Mouse (Mus musculus) skeletal muscle tissue, adult 2 months (tissue): ENCODE data around the gene Igll1.
"Not testable (repeated sequence)": the region's sequence is repeated elsewhere in the genome, so short reads cannot be mapped to it uniquely, and the experiment has no call there.

Experiments used
- DNase-seq: peaks from one replicate; pipeline ENCODE4 v3.0.0-alpha.2; 2012; ENCODE audit warnings: low read depth, low spot score

Gene Igll1

GRCm38 (mm10) chr16:16863978-16864377, at the start of gene Igll1:
Igll1 (minus strand) TSS chr16:16863985.
- DNase-seq: no peak

DNA sequence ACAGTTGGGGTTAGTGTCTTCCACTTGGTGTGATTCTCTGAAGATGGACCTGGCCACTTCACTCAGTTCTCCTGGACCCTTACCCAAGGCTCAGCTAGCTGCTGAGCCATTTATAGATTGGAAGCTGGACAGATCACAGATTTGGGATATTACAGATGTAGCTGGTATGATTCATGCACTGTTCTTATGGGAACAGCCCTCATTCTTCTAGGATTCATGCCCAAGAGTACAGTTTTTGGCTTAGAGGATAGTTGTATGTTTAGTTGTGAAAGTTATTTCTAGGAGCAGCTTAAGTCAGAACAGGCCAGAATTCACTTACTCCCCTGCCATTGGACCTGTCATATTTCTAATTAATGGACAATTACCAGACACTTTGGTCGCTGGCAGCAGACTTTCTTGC, 49.7 kb upstream of the Igll1 start:
- no peak for DNase-seq

GRCm38 (mm10) chr16:16911641-16912597, 48.1 kb upstream of the Igll1 start:
- DNase-seq: peak; percentile 50

DNA sequence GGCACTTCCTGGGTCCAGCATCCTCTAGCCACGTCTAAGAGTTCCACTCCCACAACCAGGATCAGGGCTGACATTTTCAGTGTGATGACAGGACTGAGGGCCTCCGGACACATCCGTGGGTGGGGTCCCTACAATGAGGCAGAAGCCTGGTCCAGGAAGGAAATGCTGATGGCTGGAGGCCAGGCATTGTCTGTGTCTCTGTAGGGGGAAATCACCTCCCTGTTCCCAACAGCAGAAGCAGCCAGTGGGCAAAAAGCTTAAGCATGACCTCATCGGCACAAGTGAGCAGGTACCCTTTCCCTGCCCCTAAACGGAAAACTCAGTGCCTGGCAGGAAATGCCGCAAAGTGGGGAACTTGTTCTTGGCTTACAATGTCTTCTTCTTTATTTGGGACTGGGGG, 44.0 kb upstream of the Igll1 start:
- DNase-seq: peak; percentile 60

DNA sequence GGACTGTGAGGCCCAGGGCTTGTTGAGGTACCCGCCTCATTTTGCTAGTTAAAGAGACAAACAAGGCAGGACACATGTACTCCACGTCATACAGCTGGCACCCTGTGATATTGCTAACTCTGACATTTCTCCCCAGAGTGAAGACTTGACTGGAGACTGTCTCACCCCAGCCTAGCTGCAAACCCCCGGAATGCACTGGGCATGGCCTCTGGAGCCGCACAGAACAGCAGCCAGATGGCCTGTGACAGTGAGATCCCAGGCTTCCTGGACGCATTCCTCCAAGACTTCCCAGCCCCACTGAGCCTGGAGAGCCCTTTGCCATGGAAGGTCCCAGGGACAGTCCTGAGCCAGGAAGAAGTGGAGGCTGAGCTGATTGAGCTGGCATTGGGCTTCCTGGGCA, 39.4 kb upstream of the Igll1 start:
- no peak for DNase-seq

GRCm38 (mm10) chr16:16902329-16902728, 38.5 kb upstream of the Igll1 start:
- DNase-seq: no peak

- DNase-seq: no peak
Measured at GRCm38 (mm10) chr16:16897056-16897584, 33.3 kb upstream of the Igll1 start.

- peak; percentile 94 for DNase-seq
Measured at GRCm38 (mm10) chr16:16896382-16897055, 32.7 kb upstream of the Igll1 start, which contains the start of gene Ppm1f. Ppm1f (plus strand) TSS chr16:16896469.

- DNase-seq: no peak
Measured at GRCm38 (mm10) chr16:16896015-16896381, 32.2 kb upstream of the Igll1 start.

GRCm38 (mm10) chr16:16892366-16892765, 28.6 kb upstream of the Igll1 start:
- no peak for DNase-seq

DNA sequence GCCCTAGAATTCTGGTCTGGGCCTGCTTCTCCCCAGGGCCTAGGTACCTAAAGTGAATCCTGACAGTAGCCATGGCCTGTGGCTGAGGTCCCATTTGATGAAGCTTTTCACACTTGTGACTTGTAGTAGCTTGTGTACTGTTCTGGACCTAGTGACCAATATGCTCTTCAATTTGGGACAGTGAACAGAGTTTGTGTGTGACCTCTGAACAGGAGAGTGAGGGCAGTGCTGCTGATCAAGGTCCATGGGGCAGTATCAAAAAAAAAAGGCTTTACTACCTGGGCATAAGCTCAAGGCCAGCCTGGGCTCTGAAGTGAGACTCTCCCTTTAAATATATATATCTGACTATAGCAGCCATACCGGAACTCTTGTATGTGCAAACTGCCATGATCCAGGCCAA, 24.6 kb upstream of the Igll1 start:
- no peak for DNase-seq

DNA sequence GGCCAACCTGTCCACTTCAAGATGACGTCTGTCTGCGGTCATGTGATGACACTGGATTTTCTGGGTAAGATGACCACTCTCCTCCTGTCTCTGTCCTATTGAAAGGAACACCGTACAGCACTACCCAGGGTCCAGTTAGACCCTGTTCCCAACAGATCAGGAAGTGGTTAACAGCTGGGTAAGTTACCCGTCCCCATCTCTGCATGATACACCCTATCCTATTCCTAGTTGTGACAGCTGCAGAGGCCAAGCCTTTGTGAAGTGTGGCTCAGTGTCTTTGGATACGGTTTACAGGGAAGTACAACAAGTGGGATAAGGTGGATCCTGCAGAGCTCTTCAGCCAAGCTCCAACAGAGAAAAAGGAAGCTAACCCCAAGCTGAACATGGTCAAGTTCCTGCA, 15.2 kb upstream of the Igll1 start:
- no peak for DNase-seq

DNA sequence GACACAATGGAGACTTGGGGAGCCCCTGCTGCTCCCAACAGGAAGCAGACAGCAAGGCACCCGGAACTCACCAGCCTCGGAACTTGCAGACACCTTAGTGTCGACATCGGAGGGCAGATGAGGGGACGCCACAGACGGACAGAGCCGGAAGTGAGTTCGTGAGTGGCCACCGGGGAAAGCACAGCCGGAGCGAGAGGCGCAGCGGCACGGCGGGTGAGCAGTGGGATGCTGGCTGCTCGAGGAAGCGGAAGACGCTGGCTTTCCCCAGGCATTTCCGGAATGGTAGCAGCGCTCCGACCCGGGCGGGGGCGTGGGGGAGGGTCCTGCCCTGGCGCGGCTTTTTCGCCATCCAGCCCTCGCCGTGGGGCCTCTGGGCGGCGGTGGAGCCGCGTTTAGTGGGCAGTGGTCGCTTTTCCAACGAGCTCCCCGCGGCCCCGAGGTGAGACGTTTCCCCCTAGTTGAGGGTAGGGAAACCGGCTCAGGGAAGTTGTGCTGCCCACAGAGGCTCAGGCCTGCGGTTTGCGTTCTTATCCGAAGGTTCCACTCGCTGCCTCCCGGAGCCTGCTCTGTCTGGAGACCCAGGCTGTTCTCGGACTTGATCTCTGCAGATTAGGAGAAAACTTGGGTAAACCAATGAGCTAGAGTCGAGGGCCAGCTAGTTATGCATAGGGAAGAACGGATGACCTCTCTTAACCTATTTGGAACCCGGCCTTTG, 7.0 kb upstream of the Igll1 start, which contains the start of the genes Top3b and Vpreb1:
TSS of gene Top3b (plus strand) at position 120 of the 715 bp plus-strand sequence.
TSS of gene Vpreb1 (minus strand) at position 227 of the 715 bp plus-strand sequence.
- DNase-seq: peak; percentile 89

- DNase-seq: no peak
Measured at GRCm38 (mm10) chr16:16870241-16870616, 6.4 kb upstream of the Igll1 start.

- DNase-seq: no peak
Measured at GRCm38 (mm10) chr16:16865696-16866561, 2.1 kb upstream of the Igll1 start.

- no peak for DNase-seq
Measured at GRCm38 (mm10) chr16:16865217-16865616, 1.4 kb upstream of the Igll1 start.

DNA sequence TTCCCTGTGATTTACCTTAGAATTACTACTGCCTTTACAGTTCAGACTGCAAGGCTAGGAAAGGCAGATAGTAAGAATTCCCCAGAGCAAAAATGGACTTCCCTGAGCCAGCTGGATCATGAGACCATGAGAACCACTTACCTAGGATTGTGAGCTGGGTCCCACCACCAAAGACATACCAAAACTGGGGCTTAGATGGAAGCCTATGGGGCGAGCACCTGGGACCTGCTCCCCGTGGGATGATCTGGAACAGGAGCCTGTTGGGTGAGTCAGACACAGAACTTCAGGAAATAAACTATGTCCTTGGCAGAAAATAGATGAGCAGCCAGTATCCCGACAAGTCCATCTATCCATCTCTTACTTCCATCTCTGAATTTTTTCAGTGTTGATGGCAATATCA, 1.5 kb downstream of the Igll1 start:
- DNase-seq: no peak

- no peak for DNase-seq
Measured at GRCm38 (mm10) chr16:16856731-16857476, 6.9 kb downstream of the Igll1 start.

GRCm38 (mm10) chr16:16856054-16856453, 7.7 kb downstream of the Igll1 start:
- not testable (repeated sequence) for DNase-seq

- DNase-seq: no peak
Measured at GRCm38 (mm10) chr16:16855541-16855940, 8.2 kb downstream of the Igll1 start.
